Mouse (Mus musculus) MEL (cell line): Measurements from ENCODE around the gene Lrrc74a.

Experiments used
- BHLHE40 ChIP-seq: IDR thresholded peaks from 2 replicates; pipeline ENCODE4 v1.6.1; 2012; ENCODE audit warnings: low read depth, mild to moderate bottlenecking, inconsistent platforms, low read length, improper control_type of control experiment, borderline replicate concordance
- CHD2 ChIP-seq: IDR thresholded peaks from 2 replicates; pipeline ENCODE4 v1.6.1; 2011; ENCODE audit warnings: low read length, improper control_type of control experiment
- CTCF ChIP-seq, 3 experiments: IDR thresholded peaks in 2 of 3; conservative IDR thresholded peaks in 1 of 3; 2 replicates each; pipeline ENCODE4 v1.5.1; 2011 to 2012; ENCODE audit warnings: low read length in 3 of 3, low read depth in 2 of 3, mild to moderate bottlenecking in 2 of 3, improper control_type of control experiment in 1 of 3, inconsistent platforms in 1 of 3, mixed read lengths in 1 of 3, moderate library complexity in 1 of 3; ENCODE audit not compliant: control insufficient read depth in 1 of 3, insufficient read depth in 1 of 3, poor library complexity in 1 of 3, severe bottlenecking in 1 of 3
- E2F4 ChIP-seq: IDR thresholded peaks from 2 replicates; pipeline ENCODE4 v1.6.1; 2011; ENCODE audit warnings: low read depth, low read length, improper control_type of control experiment, borderline replicate concordance
- EP300 ChIP-seq, 2 experiments: IDR thresholded peaks; 2 replicates each; pipeline ENCODE4 v1.6.1; 2011; ENCODE audit warnings: improper control_type of control experiment in 2 of 2, low read length in 2 of 2, low read depth in 1 of 2, mild to moderate bottlenecking in 1 of 2
- KAT2A ChIP-seq: conservative IDR thresholded peaks from 2 replicates; pipeline ENCODE4 v1.6.1; 2012; ENCODE audit warnings: low read depth, low read length, improper control_type of control experiment, inconsistent platforms
- MYC ChIP-seq: IDR thresholded peaks from 2 replicates; pipeline ENCODE4 v1.6.1; 2011; ENCODE audit warnings: low read depth, mild to moderate bottlenecking, low read length, improper control_type of control experiment, moderate library complexity
- NRF1 ChIP-seq: IDR thresholded peaks from 2 replicates; pipeline ENCODE4 v1.6.1; 2014; ENCODE audit warnings: low read depth, mild to moderate bottlenecking, inconsistent platforms, low read length, improper control_type of control experiment, moderate library complexity; ENCODE audit not compliant: poor library complexity, insufficient read depth, severe bottlenecking
- POLR2A ChIP-seq, 2 experiments: IDR thresholded peaks; 2 replicates each; pipeline ENCODE4 v1.6.1; 2011 to 2012; ENCODE audit warnings: low read length in 2 of 2, mild to moderate bottlenecking in 2 of 2, control low read depth in 1 of 2, improper control_type of control experiment in 1 of 2, low read depth in 1 of 2, moderate library complexity in 1 of 2; ENCODE audit not compliant: control insufficient read depth in 1 of 2, insufficient read depth in 1 of 2, poor library complexity in 1 of 2
- POLR2AphosphoS2 ChIP-seq: IDR thresholded peaks from 2 replicates; pipeline ENCODE4 v1.6.1; 2011; ENCODE audit warnings: low read length, improper control_type of control experiment
- UBTF ChIP-seq: IDR thresholded peaks from 2 replicates; pipeline ENCODE4 v1.6.1; 2012; ENCODE audit warnings: low read depth, mild to moderate bottlenecking, inconsistent platforms, low read length, improper control_type of control experiment, moderate library complexity, borderline replicate concordance; ENCODE audit not compliant: insufficient read depth
- ZC3H11A ChIP-seq: IDR thresholded peaks from 2 replicates; pipeline ENCODE4 v1.6.1; 2012; ENCODE audit warnings: low read depth, mild to moderate bottlenecking, inconsistent platforms, low read length, improper control_type of control experiment

DNA sequence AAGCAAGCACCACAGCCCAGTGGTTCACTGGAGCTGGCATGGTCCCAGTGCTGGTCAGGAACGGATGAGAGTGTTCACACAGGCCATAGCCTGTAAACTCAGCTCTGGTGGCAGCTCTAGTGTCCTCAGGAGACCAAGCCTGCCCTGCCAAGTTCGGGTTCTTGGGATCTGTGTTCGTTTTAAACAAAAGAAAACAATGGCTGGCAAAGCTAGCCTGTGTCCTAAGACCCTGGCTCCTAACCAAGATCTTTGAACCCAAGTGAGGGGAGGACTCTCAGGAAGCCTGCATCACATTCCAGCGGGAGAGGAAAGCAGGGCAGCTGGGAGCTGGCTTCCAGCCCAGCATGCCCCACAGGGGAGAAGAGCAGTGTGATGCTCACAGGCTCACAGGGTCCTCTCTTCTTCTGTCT is 36.1 kb downstream of the Lrrc74a start:
- TF ChIP-seq E2F4: no peak
- TF ChIP-seq CTCF (IDR thresholded peaks at IDR 0.05 in 2 of 3, conservative IDR thresholded peaks at IDR 0.05 in 1 of 3; ENCODE audit: control insufficient read depth in 1 of 3, insufficient read depth in 1 of 3, low read depth in 2 of 3, low read length in 3 of 3, poor library complexity in 1 of 3, severe bottlenecking in 1 of 3): no peak
- no peak for TF ChIP-seq POLR2AphosphoS2
- TF ChIP-seq MYC: no peak
- no peak for TF ChIP-seq BHLHE40
- no peak for TF ChIP-seq KAT2A
- no peak for TF ChIP-seq ZC3H11A
- TF ChIP-seq CHD2: no peak
- TF ChIP-seq EP300 (IDR thresholded peaks at IDR 0.05; ENCODE audit: low read depth in 1 of 2, low read length in 2 of 2): no peak
- TF ChIP-seq POLR2A (IDR thresholded peaks at IDR 0.05; ENCODE audit: control insufficient read depth in 1 of 2, insufficient read depth in 1 of 2, low read depth in 1 of 2, low read length in 2 of 2, poor library complexity in 1 of 2): no peak
- TF ChIP-seq NRF1: no peak
- TF ChIP-seq UBTF: no peak
